In the genomic region with DNA sequence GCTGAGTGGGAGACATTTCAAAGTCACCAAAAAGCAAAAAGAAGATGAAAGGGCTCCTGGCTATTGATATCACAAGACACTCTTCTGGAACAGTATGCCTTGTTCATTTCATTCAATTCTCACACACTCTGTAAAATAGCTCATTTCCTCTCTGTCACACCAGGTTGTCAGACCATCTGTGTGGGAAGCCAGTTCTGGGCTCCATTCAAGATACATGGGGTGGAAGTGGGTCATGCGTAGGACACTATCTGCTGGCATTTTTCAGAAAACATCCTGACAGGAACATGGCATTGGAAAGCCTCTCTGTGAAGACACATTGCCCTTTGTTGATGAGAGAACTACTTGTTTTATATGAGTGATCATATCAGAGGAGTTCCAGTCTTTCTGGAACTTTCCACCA, we compare ENCODE assay signal across 16 mouse cellular contexts.
DNase-seq lines count a peak whose midpoint lies in the region; TF ChIP-seq lines count a peak whose summit lies in the region.
"Had no signal": no experiment of that assay in that cellular context is flagged by ENCODE, and none has a peak within 500 bp of the region (broad histone marks: within the 10 kb centered on the region; RNA-seq: fewer than 3 reads in every experiment).

No protein-coding gene starts in this region.

- H3K27ac ChIP-seq in left cerebral cortex, adult 2 months = no peak overlapping the region
- H3K27ac ChIP-seq: embryonic facial prominence, embryonic 10.5 days; hindbrain, embryonic 12.5 days; macrophage; midbrain, embryonic 12.5 days; stomach, embryonic 15.5 days had no signal

- no peak overlapping the region for H3K4me3 ChIP-seq in left cerebral cortex, adult 2 months
- H3K4me3 ChIP-seq: embryonic facial prominence, embryonic 10.5 days; hindbrain, embryonic 12.5 days; midbrain, embryonic 12.5 days; stomach, embryonic 15.5 days had no signal

- peak; percentile 6 to 36 for DNase-seq in left cerebral cortex, adult 18-20 months (ENCODE audit: low spot score in 2 of 2)
- DNase-seq in left cerebral cortex, adult 2 months (ENCODE audit: extremely low spot score in 1 of 2, low spot score in 2 of 2) = no peak
- DNase-seq in cerebellum, adult 18-20 months = peak; percentile 83 to 91
- peak; percentile 70 to 81 for DNase-seq in cerebellum, postnatal 14 days
- DNase-seq in layer of hippocampus, postnatal 14 days (ENCODE audit: low spot score in 2 of 2) = peak; percentile 14 to 59
- DNase-seq in heart, postnatal 14 days = no peak
- no peak for DNase-seq in urinary bladder, postnatal 25 days (ENCODE audit: low spot score)
- DNase-seq: adrenal gland, postnatal 36 days; gastrocnemius, postnatal 14 days; kidney, adult 8-10 months; kidney, postnatal 25 days had no signal

- intact Hi-C loops in left cerebral cortex, adult 2 months (cut with DNase I) = no loop called here
- intact Hi-C loops in heart, postnatal 14 days (cut with DNase I) = no loop called here

- TF ChIP-seq CTCF in left cerebral cortex, adult 2 months (IDR thresholded peaks at IDR 0.05) = no peak

Comparison
In these comparisons a context has a peak if more than half of its experiments do, and no peak if none do; other contexts are left out.
1. DNase-seq: peak in left cerebral cortex, adult 18-20 months (2 of 2), cerebellum, adult 18-20 months (2 of 2), cerebellum, postnatal 14 days (2 of 2) and layer of hippocampus, postnatal 14 days (2 of 2); none in left cerebral cortex, adult 2 months (0 of 2), heart, postnatal 14 days (0 of 2) and urinary bladder, postnatal 25 days (single experiment).